Mouse (Mus musculus): Measurements from ENCODE around the gene Acap2. TPM values are rescaled to one million over a fixed set of nuclear protein-coding genes. Genes with fewer than 3 reads are reported as not detected.

Gene Acap2
- polyA plus RNA-seq, 1 experiment: 53.1 TPM

DNA sequence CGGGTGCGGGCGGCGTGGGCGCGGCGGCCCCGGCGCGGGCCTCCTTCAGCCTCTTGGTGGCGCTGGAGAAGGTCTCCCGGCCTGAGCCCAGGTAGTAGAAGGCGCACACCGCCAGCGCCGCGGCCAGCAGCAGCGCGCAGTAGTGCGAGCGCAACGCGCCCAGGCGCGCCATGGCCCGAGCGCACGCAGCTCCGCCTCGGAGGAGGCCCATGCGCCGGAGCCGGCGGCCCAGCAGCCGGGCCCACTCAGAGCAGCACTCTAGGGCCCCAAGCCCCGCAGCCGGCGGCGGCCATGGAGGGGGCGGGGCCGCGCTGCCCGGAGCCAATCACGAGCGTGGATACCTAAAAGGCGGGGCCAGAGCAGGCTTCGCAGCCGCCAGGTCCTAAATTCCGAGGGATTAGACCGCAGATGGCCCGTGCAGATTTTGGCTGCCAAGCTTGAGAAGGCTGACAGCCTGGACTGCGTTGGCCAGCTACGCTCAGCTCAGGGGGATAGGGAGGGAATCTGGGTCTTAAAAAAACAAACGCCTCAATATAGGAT is 119.8 kb downstream of the Acap2 start, which contains the start of gene Xxylt1:
Gene Xxylt1, minus strand, starts transcription at position 308 of the 540 bp plus-strand sequence.
- Histone ChIP-seq H3K4me3 (ENCODE audit: insufficient read depth, low read length) (peak within 1 kb of the TSS; percentile 41), H3K27ac (ENCODE audit: insufficient read depth, low read length) (no peak within 1 kb of the TSS; the same call in 1 of the 2 replicates), H3K4me1 (ENCODE audit: control insufficient read depth, insufficient read depth, low read length) (peaks cover 4% of the 10 kb centered on the region; the same call in 1 of the 2 replicates)
- no peak for TF ChIP-seq CTCF (IDR thresholded peaks at IDR 0.05; ENCODE audit: extremely low read depth, insufficient read depth, low read length)
- TF ChIP-seq POLR2A (IDR thresholded peaks at IDR 0.05; ENCODE audit: extremely low read depth, insufficient read depth, low read length): peak; percentile 61; the same call in 1 of the 2 replicates

DNA sequence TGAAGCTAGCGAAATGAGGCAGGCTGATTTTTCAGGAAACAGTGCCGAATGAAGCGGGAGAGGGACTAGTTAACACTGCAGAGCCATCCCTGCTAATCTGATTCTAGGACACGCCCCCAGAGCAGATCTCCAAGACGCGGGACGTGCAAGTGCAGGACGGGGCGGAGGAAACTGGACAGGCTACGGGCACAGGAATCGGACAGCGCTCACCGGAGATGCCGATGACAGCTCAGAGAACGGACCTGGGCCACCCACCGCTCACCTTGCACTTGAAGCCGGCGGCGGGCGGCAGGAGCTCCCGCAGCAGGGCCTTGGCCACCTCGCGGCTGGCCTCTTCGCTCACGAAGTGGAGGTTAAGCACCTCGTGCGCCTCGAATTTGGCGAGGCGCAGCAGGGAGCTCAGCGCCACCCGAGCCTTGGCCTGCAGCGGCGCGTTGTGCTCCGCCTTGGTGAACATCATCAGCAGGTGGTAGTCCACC is 120.4 kb downstream of the Acap2 start:
- Histone ChIP-seq H3K27ac (ENCODE audit: insufficient read depth, low read length) (no peak overlapping the region), H3K4me3 (ENCODE audit: insufficient read depth, low read length) (peak overlapping the region; percentile 41), H3K4me1 (ENCODE audit: control insufficient read depth, insufficient read depth, low read length) (peaks cover 4% of the 10 kb centered on the region; the same call in 1 of the 2 replicates)
- no peak for TF ChIP-seq POLR2A (IDR thresholded peaks at IDR 0.05; ENCODE audit: extremely low read depth, insufficient read depth, low read length)
- no peak for TF ChIP-seq CTCF (IDR thresholded peaks at IDR 0.05; ENCODE audit: extremely low read depth, insufficient read depth, low read length)

DNA sequence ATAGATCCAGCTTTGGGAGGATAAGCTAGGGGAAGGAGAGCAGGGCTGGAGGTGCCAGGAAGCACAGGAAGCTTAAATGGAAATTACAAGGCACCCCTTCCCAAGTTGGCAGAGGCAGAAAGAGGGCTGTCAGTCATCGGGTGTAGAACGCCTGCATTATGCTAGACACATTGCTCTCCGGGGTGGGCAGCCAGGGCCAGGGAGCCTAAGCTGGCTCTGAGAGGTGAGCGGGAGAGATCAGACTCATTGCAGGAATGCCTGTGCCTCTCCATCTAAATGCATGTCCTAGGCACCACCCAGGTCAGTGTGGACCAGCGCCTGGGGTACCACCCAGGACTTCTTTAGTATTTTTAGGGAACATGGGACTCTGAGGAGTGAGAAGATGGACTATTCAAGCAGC is 123.6 kb downstream of the Acap2 start:
- no peak overlapping the region for H3K27ac ChIP-seq (ENCODE audit: insufficient read depth, low read length)
- H3K4me1 ChIP-seq (ENCODE audit: control insufficient read depth, insufficient read depth, low read length): peaks cover 4% of the 10 kb centered on the region; the same call in 1 of the 2 replicates
- TF ChIP-seq CTCF (IDR thresholded peaks at IDR 0.05; ENCODE audit: extremely low read depth, insufficient read depth, low read length) (no peak), POLR2A (IDR thresholded peaks at IDR 0.05; ENCODE audit: extremely low read depth, insufficient read depth, low read length) (no peak)
- no peak overlapping the region for H3K4me3 ChIP-seq (ENCODE audit: insufficient read depth, low read length)

DNA sequence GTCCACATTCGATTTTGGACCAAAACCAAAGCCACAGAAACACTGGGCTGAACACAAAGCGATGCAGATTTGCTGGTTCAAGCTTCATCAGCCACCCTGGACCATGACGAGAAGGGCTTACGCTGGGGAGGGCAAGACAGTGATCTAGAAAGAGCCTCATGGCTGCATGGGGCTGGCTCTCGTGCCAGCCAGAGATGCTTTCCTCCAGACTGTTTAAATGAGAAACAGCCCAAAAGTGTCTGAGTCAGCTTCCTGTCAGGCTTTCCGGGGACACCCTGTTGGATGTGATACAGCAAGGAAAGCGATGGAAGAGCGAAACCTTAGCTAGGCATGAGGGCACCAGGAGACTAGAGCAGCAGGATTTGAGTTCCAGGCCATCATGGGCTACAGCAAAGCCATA is 124.6 kb downstream of the Acap2 start:
- TF ChIP-seq CTCF (IDR thresholded peaks at IDR 0.05; ENCODE audit: extremely low read depth, insufficient read depth, low read length) (no peak), POLR2A (IDR thresholded peaks at IDR 0.05; ENCODE audit: extremely low read depth, insufficient read depth, low read length) (no peak)
- no peak overlapping the region for H3K4me3 ChIP-seq (ENCODE audit: insufficient read depth, low read length)
- no peak overlapping the region for H3K27ac ChIP-seq (ENCODE audit: insufficient read depth, low read length)
- peaks cover 4% of the 10 kb centered on the region; the same call in 1 of the 2 replicates for H3K4me1 ChIP-seq (ENCODE audit: control insufficient read depth, insufficient read depth, low read length)

DNA sequence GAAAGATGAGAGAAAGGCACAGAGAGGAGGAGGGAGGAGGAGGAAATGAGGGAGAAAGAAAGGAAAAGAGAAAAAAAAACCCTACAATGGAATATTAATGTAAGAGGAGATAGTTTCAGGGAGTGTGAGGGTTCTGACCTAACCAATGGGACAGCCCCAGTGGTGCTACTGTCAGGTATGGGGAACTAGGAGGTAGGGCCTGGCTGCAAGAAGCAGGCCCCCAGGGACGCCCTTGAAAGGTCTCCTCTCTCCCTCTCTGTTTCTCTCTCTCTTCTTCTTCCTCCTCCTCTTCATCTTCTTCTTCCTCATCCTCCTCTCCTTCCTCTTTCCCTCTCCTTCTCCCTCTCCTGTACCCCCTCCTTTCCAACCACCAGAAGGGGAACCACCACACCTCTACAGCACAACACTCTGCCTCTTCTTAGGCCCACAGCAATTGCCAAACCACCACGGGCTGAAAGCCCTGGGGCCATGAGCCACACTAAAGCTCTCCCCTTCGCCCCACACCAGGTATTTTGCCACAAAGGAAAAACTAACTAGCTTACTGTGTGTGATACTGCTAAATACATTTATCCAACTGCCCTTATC is 126.6 kb downstream of the Acap2 start:
- H3K27ac ChIP-seq (ENCODE audit: insufficient read depth, low read length): no peak overlapping the region
- H3K4me3 ChIP-seq (ENCODE audit: insufficient read depth, low read length): no peak overlapping the region
- TF ChIP-seq CTCF (IDR thresholded peaks at IDR 0.05; ENCODE audit: extremely low read depth, insufficient read depth, low read length) (no peak), POLR2A (IDR thresholded peaks at IDR 0.05; ENCODE audit: extremely low read depth, insufficient read depth, low read length) (no peak)
- H3K4me1 ChIP-seq (ENCODE audit: control insufficient read depth, insufficient read depth, low read length): 0 out of 2 replicates have a peak, but pooled peaks cover 1% of the 10 kb centered on the region

DNA sequence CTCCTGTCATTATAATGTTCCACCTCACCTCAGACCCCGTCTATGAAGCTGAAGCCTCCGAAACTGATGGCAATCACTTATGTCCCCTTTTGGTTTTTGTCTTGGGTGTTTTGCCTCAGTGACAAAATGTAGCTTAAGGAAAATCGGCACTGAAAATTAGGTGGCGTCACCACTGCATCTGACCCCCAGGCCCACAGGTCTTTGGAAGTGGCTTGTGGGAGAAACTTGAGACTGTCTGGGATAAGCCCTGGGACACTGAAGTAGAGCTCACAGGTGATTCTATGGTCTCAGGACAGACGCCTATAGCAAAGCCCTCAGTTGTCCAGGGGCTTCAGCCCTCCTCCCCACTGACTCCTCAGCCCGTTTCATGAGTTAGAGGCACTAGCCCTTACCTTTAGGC is 129.3 kb downstream of the Acap2 start:
- no peak for TF ChIP-seq CTCF (IDR thresholded peaks at IDR 0.05; ENCODE audit: extremely low read depth, insufficient read depth, low read length)
- no peak for TF ChIP-seq POLR2A (IDR thresholded peaks at IDR 0.05; ENCODE audit: extremely low read depth, insufficient read depth, low read length)
- H3K4me1 ChIP-seq (ENCODE audit: control insufficient read depth, insufficient read depth, low read length): 0 out of 2 replicates have a peak, but pooled peaks cover 1% of the 10 kb centered on the region
- H3K4me3 ChIP-seq (ENCODE audit: insufficient read depth, low read length): no peak overlapping the region
- no peak overlapping the region for H3K27ac ChIP-seq (ENCODE audit: insufficient read depth, low read length)

DNA sequence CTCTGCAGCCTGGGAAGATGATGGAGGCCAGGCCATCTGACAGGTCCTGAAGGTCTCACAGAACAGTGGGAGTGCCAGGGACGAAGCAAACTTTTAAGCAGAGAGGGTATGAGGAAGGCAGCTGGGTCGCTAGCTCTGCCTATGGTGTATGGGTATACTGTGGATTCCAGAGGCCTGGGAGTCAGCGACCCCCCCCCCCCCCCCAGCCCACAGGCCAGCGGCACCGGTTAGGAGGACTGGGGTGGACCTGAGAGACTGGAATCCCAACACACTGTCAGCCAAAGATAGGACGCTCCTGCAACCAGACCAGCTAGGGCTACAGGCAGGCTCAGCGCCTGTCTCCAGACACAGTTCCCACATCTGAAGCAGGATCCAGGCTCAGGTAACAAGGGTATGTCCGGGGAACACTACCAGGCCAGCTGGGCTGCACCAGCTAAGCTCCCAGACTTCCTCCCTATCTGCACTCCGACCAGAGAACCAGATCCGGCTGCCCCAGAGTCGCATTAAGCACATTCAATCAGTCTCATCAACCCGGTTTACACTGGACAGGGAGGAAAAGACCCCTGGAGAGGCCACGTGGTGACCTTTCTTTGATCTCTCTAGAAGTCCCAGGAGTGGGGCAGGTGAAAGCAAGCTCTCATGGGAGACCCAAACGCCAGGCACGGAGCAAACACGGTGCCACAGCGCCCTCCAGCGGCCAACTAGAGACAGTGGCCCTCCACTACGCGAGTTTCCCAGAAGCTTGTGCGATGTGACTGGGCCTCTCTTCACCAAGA is 130.5 kb downstream of the Acap2 start:
- TF ChIP-seq POLR2A (IDR thresholded peaks at IDR 0.05; ENCODE audit: extremely low read depth, insufficient read depth, low read length) (no peak), CTCF (IDR thresholded peaks at IDR 0.05; ENCODE audit: extremely low read depth, insufficient read depth, low read length) (peak; percentile 96)
- H3K4me3 ChIP-seq (ENCODE audit: insufficient read depth, low read length): no peak overlapping the region
- peaks cover 3% of the 10 kb centered on the region for H3K4me1 ChIP-seq (ENCODE audit: control insufficient read depth, insufficient read depth, low read length)
- H3K27ac ChIP-seq (ENCODE audit: insufficient read depth, low read length): no peak overlapping the region

DNA sequence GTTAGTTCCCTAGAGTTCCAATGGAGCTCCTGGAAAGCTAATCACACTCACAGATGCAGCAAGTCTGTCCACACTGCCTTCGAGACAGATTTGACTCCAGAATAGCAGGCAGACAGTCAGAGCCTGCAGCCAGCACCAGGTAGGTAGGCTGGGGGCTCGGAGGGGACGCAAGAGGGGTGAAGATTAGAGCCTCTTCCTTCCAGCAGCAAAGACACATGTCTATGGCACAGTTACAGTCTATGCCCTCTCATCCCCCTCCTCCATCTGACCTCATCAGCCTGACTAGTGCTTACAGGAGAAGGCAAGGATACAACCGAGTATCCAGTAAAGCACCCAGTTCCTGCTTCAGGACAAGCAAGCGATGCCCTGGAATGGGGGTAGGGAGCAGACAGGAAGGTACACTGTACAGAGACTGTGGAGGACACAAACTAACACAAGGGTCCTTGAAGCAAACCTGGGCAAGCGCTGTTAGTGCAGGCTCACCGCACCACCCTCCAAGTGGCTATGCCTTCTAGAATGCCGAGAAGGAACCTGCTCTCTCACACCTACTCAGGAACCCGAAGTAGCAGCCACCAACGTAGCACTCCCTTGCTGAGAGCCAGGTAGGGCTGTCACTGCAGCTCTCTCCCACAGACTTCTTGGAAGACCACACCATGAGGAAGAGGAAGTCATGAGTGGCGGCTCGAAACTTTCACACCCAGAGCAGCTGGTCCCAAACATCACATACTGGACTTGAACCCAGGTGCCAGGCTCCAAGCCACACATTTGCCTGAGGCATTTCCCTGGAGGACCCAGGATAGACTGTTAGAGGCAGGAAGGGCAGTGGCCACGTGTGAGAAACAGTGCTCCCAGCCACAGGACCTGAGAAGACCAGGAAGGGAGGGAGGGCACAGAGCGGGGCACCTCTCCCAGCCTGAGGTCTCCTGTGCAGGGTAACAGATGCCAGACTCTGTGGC is 131.6 kb downstream of the Acap2 start:
- TF ChIP-seq POLR2A (IDR thresholded peaks at IDR 0.05; ENCODE audit: extremely low read depth, insufficient read depth, low read length) (no peak), CTCF (IDR thresholded peaks at IDR 0.05; ENCODE audit: extremely low read depth, insufficient read depth, low read length) (no peak)
- no peak overlapping the region for H3K27ac ChIP-seq (ENCODE audit: insufficient read depth, low read length)
- no peak overlapping the region for H3K4me3 ChIP-seq (ENCODE audit: insufficient read depth, low read length)
- H3K4me1 ChIP-seq (ENCODE audit: control insufficient read depth, insufficient read depth, low read length): peaks cover 3% of the 10 kb centered on the region

DNA sequence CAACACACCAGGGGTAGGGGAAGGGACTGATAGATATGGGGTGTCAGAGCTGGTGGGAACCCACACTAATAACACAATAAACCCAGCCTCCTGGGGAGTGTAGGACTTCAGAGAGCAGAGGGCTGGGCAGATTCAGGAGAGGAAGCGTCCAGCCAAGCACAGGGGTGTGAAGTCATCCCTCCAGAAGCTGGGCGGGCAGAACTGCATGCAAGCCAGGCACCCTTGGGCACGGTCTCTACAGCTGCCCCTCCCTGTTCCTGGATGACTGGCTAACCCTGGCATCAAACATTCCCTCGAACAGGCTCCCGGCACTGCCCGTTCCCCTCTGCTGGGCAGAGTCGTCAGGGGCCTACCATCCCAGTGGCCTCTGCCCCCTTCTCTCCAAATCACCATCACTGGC is 132.8 kb downstream of the Acap2 start:
- no peak for TF ChIP-seq POLR2A (IDR thresholded peaks at IDR 0.05; ENCODE audit: extremely low read depth, insufficient read depth, low read length)
- TF ChIP-seq CTCF (IDR thresholded peaks at IDR 0.05; ENCODE audit: extremely low read depth, insufficient read depth, low read length): no peak
- peaks cover 3% of the 10 kb centered on the region for H3K4me1 ChIP-seq (ENCODE audit: control insufficient read depth, insufficient read depth, low read length)
- H3K4me3 ChIP-seq (ENCODE audit: insufficient read depth, low read length): no peak overlapping the region
- no peak overlapping the region for H3K27ac ChIP-seq (ENCODE audit: insufficient read depth, low read length)
